Comparison of ENCODE assay signal across 13 mouse cellular contexts in the genomic region with DNA sequence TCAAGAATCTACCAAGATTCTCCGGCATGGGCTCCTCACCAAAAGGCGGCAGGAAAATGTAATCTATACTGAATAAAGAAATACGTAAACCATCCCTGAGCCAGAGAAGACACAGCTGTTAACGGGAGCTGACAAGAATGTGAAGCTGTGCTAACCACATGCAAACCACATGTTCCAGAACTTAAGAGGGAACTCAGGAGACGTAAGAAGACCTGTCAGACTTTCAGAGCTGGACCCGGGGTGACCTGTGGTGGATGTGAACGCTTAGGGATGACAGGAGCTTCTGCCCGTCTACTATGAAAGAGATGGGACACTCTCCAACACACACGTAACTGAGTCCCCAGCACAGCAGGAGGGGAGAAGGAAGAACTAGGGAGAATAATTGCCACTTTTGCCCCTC. TPM values are rescaled to one million over a fixed set of nuclear protein-coding genes. Genes with fewer than 3 reads are reported as not detected.
DNase-seq lines count a peak whose midpoint lies in the region; ATAC-seq and TF ChIP-seq lines count a peak whose summit lies in the region.
"Had no signal": no experiment of that assay in that cellular context is flagged by ENCODE, and none has a peak within 500 bp of the region (broad histone marks: within the 10 kb centered on the region; RNA-seq: fewer than 3 reads in every experiment).

No protein-coding gene starts in this region.

- no peak for TF ChIP-seq CTCF in kidney, postnatal 0 days (IDR thresholded peaks at IDR 0.05; ENCODE audit: low read depth)

- DNase-seq in kidney, postnatal 0 days (ENCODE audit: low spot score) = peak; percentile 77
- no peak for DNase-seq in kidney, postnatal 14 days
- peak; percentile 25 for DNase-seq in embryo, embryonic 9.5 days (ENCODE audit: extremely low spot score)
- peak; percentile 33 for DNase-seq in neural tube, embryonic 10.5 days (ENCODE audit: extremely low spot score, low spot score)
- DNase-seq in adrenal gland, postnatal 10 days = no peak
- DNase-seq in left cerebral cortex, adult 11 months (ENCODE audit: low spot score) = no peak
- DNase-seq: cerebellum, adult 8-10 months; gastrocnemius, postnatal 10 days; kidney, adult 9 months; layer of hippocampus, postnatal 36 days; liver, postnatal 0 days; right cerebral cortex, adult 18-20 months had no signal

- no peak overlapping the region for H3K9ac ChIP-seq in kidney, postnatal 0 days (ENCODE audit: low read depth, low read length)
- no peak overlapping the region for H3K9ac ChIP-seq in embryonic facial prominence, embryonic 15.5 days
- H3K9ac ChIP-seq: liver, postnatal 0 days had no signal

- H3K27me3 ChIP-seq in kidney, postnatal 0 days (ENCODE audit: insufficient read depth, low read length) = no peaks in the 10 kb centered on the region
- no peaks in the 10 kb centered on the region for H3K27me3 ChIP-seq in embryonic facial prominence, embryonic 15.5 days

- WGBS in kidney, postnatal 0 days = 46% methylated on average over 9 of the region's 9 CpGs
- 24% methylated on average over 9 of the region's 9 CpGs for WGBS in embryonic facial prominence, embryonic 15.5 days

- no peak overlapping the region for H3K4me3 ChIP-seq in kidney, postnatal 0 days (replicated peaks; ENCODE audit: low read depth, low read length)
- H3K4me3 ChIP-seq in embryonic facial prominence, embryonic 15.5 days (replicated peaks) = no peak overlapping the region

- no peak overlapping the region for H3K4me2 ChIP-seq in kidney, postnatal 0 days (ENCODE audit: low read length)
- H3K4me2 ChIP-seq in embryonic facial prominence, embryonic 15.5 days (replicated peaks) = peak overlapping the region; percentile 35; the same call in 1 of the 2 replicates

- no peaks in the 10 kb centered on the region for H3K36me3 ChIP-seq in kidney, postnatal 0 days (ENCODE audit: insufficient read depth, low read length)
- H3K36me3 ChIP-seq in embryonic facial prominence, embryonic 15.5 days = peaks cover 4% of the 10 kb centered on the region; the same call in 1 of the 2 replicates

- ATAC-seq in kidney, postnatal 0 days (replicated peaks; ENCODE audit: low FRiP score, low read depth) = no peak
- ATAC-seq in embryonic facial prominence, embryonic 15.5 days (ENCODE audit: insufficient number of reproducible peaks, low FRiP score, low TSS enrichment, low read depth) = no peak
- ATAC-seq: liver, postnatal 0 days had no signal

- peaks cover 9% of the 10 kb centered on the region; the same call in 1 of the 2 replicates for H3K4me1 ChIP-seq in kidney, postnatal 0 days (replicated peaks; ENCODE audit: insufficient read depth, low read length)
- peaks cover 61% of the 10 kb centered on the region for H3K4me1 ChIP-seq in embryonic facial prominence, embryonic 15.5 days

- H3K9me3 ChIP-seq in kidney, postnatal 0 days (replicated peaks; ENCODE audit: low read length) = no peaks in the 10 kb centered on the region
- no peaks in the 10 kb centered on the region for H3K9me3 ChIP-seq in embryonic facial prominence, embryonic 15.5 days (replicated peaks)

- 0 out of 2 replicates have a peak overlapping the region, but pooled peaks have one; percentile 0 for H3K27ac ChIP-seq in kidney, postnatal 0 days
- H3K27ac ChIP-seq in embryonic facial prominence, embryonic 15.5 days (replicated peaks) = peak overlapping the region; percentile 96; the same call in 1 of the 2 replicates

RNA-seq across cellular contexts. Expression of gene Gli2, which starts 18.1 kb away (rescaled TPM):
- 2.6 and 4.2 TPM in 2 replicates for polyA plus RNA-seq in kidney, postnatal 0 days (2015; fragmentation: Nextera tagmentation; extraction: Ambion mirVana)
- 18.8 and 20.7 TPM in 2 replicates for polyA plus RNA-seq in embryonic facial prominence, embryonic 15.5 days (2015; fragmentation: Nextera tagmentation; extraction: Ambion mirVana)
- total RNA-seq in adrenal gland, postnatal 10 days (2021) = 1 to 10 TPM; 1.5 to 3.3 TPM

Comparison
In these comparisons a context has a peak if more than half of its experiments do, and no peak if none do; other contexts are left out.
1. DNase-seq: peak in kidney, postnatal 0 days (single experiment), embryo, embryonic 9.5 days (single experiment) and neural tube, embryonic 10.5 days (single experiment); none in kidney, postnatal 14 days (single experiment), adrenal gland, postnatal 10 days (single experiment) and left cerebral cortex, adult 11 months (single experiment).